Mouse (Mus musculus) heart, embryonic 11.5 days (tissue): ENCODE data around the gene Amigo1. TPM values are rescaled to one million over a fixed set of nuclear protein-coding genes. Genes with fewer than 3 reads are reported as not detected.
A peak's percentile ranks its signal among the peaks of the same experiment; 100 is the strongest.

ENCODE experiments used
- ATAC-seq: fragments of 200-750 bp; cut with Nextera tagmentation; replicated peaks from 2 replicates; pipeline ENCODE4 v1.8.0; 2017; ENCODE audit warnings: moderate library complexity; ENCODE audit not compliant: insufficient number of reproducible peaks, low FRiP score, low TSS enrichment
- H3K27ac ChIP-seq: fragments of 300-500 bp; sonication (generic); 2 replicates; pipeline ENCODE4 v1.5.1; 2014; ENCODE audit warnings: mild to moderate bottlenecking, low read depth, low read length
- H3K27me3 ChIP-seq: fragments of 300-500 bp; sonication (generic); 2 replicates; pipeline ENCODE4 v1.6.1; 2014; ENCODE audit warnings: mild to moderate bottlenecking, low read length, mixed read lengths; ENCODE audit not compliant: control insufficient read depth, insufficient read depth
- H3K36me3 ChIP-seq: fragments of 300-500 bp; sonication (generic); 2 replicates; pipeline ENCODE4 v1.6.1; 2014; ENCODE audit warnings: mild to moderate bottlenecking, low read length, moderate library complexity, mixed read lengths; ENCODE audit not compliant: control insufficient read depth, insufficient read depth
- H3K4me1 ChIP-seq: fragments of 300-500 bp; sonication (generic); 2 replicates; pipeline ENCODE4 v1.6.1; 2014; ENCODE audit warnings: low read length; ENCODE audit not compliant: control insufficient read depth, insufficient read depth
- H3K4me2 ChIP-seq: fragments of 300-500 bp; sonication (generic); 2 replicates; pipeline ENCODE4 v1.6.1; 2014; ENCODE audit warnings: mild to moderate bottlenecking, moderate library complexity
- H3K4me3 ChIP-seq: fragments of 300-500 bp; sonication (generic); 2 replicates; pipeline ENCODE4 v1.5.1; 2014; ENCODE audit warnings: low read depth, low read length
- H3K9ac ChIP-seq: fragments of 300-500 bp; sonication (generic); 2 replicates; pipeline ENCODE4 v1.6.1; 2014; ENCODE audit warnings: mild to moderate bottlenecking, low read depth, low read length, moderate library complexity
- H3K9me3 ChIP-seq: fragments of 300-500 bp; sonication (generic); replicated peaks from 2 replicates; pipeline ENCODE4 v1.6.1; 2016; ENCODE audit warnings: low read length; ENCODE audit not compliant: control insufficient read depth
- WGBS: fragments of 180-500 bp; shearing (Covaris S2); extraction: QIAGEN DNeasy Blood & Tissue Kit; methylation state at CpG from one replicate; pipeline ENCODE4 v1.1.7; 2014; ENCODE audit not compliant: insufficient replicate concordance; 5-methylcytosine and 5-hydroxymethylcytosine counted together
- polyA plus RNA-seq: library from polyadenylated mRNA; unstranded; fragments of >200 nt; fragmentation: Nextera tagmentation; extraction: Ambion mirVana; gene quantifications from 2 replicates; pipeline ENCODE4 v1.2.1, GENCODE M21; 2014

Amigo1 gene
- polyA plus RNA-seq, 1 experiment from 2014 or later = 1.3 TPM

DNA sequence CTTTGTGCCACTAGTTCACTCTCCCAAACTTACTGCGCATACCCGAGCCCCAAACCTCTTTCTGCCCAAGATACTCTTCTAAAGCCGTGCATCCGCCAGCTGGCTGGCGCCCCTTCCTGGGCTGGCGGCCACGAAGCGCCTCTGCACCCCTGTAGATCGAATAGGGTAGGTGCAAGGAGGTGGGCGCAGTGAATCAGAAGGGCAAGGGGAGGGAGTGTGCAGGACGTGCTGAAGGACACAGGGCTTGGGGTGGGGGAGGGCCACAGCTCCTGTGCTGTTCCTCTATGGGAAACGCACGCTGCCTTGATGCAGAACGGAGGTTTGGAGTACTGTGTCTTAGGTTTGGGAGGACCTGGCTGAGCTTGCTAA, 24.6 kb downstream of the Amigo1 start, which contains the start of gene Atxn7l2:
Gene Atxn7l2, minus strand, starts transcription at position 164 of the 369 bp plus-strand sequence.
- peak; percentile 71 for ATAC-seq
- under 1% methylated on average over 14 of the region's 14 CpGs for WGBS
- H3K27me3 ChIP-seq = no peaks in the 10 kb centered on the region

DNA sequence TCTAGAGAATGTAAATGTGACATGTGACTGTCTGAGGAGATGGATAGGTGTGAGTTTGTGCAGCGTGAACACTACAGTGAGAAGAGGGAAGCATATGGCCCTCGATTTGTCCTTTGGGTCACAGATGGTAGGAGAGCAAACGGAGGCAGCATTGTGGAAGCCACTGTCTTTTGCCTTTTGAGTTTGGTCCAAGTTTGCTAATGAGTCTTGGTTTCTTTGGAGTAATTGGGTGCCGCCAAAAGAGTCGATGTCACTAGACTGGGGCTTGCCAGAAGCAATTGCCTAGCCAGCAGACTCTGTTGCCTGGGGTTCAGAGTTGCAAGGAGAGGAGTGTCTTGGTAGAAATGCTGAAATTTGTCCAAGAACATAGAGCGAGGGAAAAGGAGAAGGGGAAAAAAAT, 25.7 kb downstream of the Amigo1 start:
- H3K9ac ChIP-seq = no peak overlapping the region
- H3K27me3 ChIP-seq = no peaks in the 10 kb centered on the region
- H3K4me2 ChIP-seq = no peak overlapping the region
- H3K9me3 ChIP-seq = no peaks in the 10 kb centered on the region
- WGBS = 90% methylated on average over 6 of the region's 6 CpGs
- ATAC-seq = no peak
- H3K4me1 ChIP-seq = peaks cover 10% of the 10 kb centered on the region; the same call in 1 of the 2 replicates
- H3K4me3 ChIP-seq = no peak overlapping the region
- H3K36me3 ChIP-seq = peaks cover 6% of the 10 kb centered on the region; the same call in 1 of the 2 replicates
- H3K27ac ChIP-seq = no peak overlapping the region

More for the DNA sequence above, 24.6 kb downstream of the Amigo1 start, which contains the start of gene Atxn7l2:
- peak within 1 kb of the TSS; percentile 85 for H3K4me2 ChIP-seq
- peaks cover 10% of the 10 kb centered on the region; the same call in 1 of the 2 replicates for H3K4me1 ChIP-seq
- peak within 1 kb of the TSS; percentile 95 for H3K9ac ChIP-seq
- H3K36me3 ChIP-seq = peaks cover 10% of the 10 kb centered on the region
- peak within 1 kb of the TSS; percentile 72 for H3K4me3 ChIP-seq
- peak within 1 kb of the TSS; percentile 86 for H3K27ac ChIP-seq
- H3K9me3 ChIP-seq = no peaks in the 10 kb centered on the region

DNA sequence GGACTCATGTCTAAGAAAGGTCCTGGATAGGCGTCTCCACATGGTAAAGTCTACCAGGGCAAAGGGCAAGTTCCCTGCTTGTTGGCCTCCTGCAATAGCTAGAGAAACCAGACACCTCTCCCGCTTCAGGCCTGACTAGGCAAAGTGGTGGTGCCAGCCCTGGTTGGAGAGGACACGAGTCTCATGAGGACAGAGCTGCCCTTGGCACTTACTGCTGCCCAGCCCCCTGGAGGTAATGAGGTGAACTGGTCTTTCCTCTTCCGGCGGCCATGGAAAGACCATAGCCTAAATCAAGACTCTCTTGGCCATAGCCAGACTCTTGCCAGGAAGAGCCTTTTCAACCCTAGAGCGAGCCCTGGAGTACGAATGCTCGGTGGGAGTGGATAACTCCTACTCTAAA, 26.3 kb downstream of the Amigo1 start:
- H3K9ac ChIP-seq = no peak overlapping the region
- no peak overlapping the region for H3K4me2 ChIP-seq
- 75% methylated on average over 8 of the region's 8 CpGs for WGBS
- peaks cover 10% of the 10 kb centered on the region; the same call in 1 of the 2 replicates for H3K4me1 ChIP-seq
- no peak for ATAC-seq
- H3K27me3 ChIP-seq = no peaks in the 10 kb centered on the region
- peaks cover 2% of the 10 kb centered on the region; the same call in 1 of the 2 replicates for H3K36me3 ChIP-seq
- H3K27ac ChIP-seq = no peak overlapping the region
- H3K4me3 ChIP-seq = no peak overlapping the region
- H3K9me3 ChIP-seq = no peaks in the 10 kb centered on the region

DNA sequence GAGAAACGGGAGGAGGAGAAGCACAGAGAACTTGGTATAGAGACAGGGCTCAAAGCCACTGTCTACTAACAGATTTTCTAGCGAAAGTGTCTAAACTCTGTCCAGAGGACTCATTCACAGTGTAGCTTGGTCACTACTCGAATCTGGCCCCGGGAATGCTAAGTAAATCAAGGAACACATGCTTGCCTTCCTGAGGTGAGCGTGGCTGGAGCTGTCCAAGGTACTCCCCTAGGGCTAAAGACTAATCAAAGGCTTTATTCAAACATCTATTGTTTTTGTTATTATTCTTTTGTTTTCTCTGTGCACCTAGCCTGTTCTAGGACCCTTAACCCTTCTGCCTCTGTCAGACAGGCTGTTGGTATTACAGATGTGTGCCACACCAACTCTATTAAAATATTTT, 28.6 kb downstream of the Amigo1 start:
- Histone ChIP-seq H3K27ac (no peak overlapping the region), H3K4me3 (no peak overlapping the region), H3K9me3 (no peaks in the 10 kb centered on the region), H3K4me1 (no peaks in the 10 kb centered on the region; the same call in 1 of the 2 replicates), H3K9ac (no peak overlapping the region), H3K4me2 (no peak overlapping the region), H3K36me3 (no peaks in the 10 kb centered on the region), H3K27me3 (peaks cover 4% of the 10 kb centered on the region; the same call in 1 of the 2 replicates)
- WGBS = 14% methylated on average over 5 of the region's 5 CpGs
- ATAC-seq = no peak

DNA sequence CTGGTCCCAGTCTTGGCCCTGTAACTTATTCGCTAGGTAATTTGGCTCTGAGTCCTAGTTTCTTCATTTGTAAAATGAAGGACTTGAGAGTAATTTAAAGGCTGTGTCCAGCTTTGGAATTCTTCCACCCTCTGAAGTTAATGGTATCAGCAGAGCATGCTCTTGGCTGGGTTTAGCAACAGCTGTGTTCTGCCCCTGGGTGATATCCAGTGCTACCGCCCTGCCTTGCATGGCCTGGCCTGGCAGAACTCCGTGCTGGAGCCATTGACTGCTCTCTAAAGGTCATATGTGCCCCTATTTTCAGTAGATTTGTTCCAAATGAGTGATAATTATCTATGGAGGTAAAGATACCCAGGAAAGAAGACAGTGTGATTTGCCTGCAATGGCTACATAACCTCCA, 34.5 kb downstream of the Amigo1 start:
- H3K9ac ChIP-seq = no peak overlapping the region
- no peak for ATAC-seq
- no peak overlapping the region for H3K4me3 ChIP-seq
- H3K4me2 ChIP-seq = no peak overlapping the region
- H3K4me1 ChIP-seq = 0 out of 2 replicates have a peak, but pooled peaks cover under 1% of the 10 kb centered on the region
- WGBS = 73% methylated on average over 3 of the region's 3 CpGs
- peaks cover 28% of the 10 kb centered on the region for H3K27me3 ChIP-seq
- H3K9me3 ChIP-seq = no peaks in the 10 kb centered on the region
- no peaks in the 10 kb centered on the region for H3K36me3 ChIP-seq
- H3K27ac ChIP-seq = no peak overlapping the region

DNA sequence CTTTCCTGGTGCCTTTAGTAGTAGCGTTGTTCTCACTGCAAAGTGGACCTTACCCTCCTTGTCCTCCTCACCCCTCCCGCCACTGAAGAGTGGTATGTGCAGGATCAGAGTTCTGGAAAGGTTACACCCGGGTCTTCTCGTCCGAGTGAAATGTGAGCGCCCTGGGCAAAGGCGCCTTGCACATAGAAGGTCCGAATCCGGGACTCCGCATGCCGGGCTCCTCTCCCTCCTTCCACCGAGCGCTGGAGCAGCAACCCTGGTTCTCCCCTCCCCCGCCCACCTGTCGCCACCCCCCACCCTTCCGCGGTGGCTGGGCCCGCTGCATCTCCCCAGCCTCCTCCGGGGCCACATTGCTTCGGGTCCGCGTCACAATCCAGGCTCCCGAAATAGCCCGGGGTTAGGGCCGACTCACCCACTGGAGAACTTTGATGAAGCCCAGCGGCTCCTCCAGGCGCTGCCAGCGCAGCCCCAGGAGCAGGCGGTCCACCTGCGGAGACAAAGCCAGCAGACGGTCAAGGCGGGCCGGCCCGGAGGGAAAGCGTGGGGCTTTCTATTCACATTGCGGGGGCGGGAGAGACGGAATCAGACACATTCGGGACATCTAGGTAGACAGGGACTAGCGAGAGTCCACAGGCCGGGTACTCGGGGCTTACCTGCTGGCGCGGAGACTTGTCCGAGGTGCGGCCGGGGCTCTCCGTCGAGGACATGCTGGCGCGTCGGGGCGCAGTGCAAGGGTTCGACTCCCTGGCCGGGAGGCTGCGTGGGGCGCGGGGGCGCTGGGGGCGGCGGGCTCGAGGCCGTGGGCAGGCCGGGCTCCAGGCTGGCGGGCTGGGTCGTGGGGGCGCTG, 39.8 kb downstream of the Amigo1 start:
- Histone ChIP-seq H3K9ac (peak overlapping the region; percentile 65), H3K4me1 (0 out of 2 replicates have a peak, but pooled peaks cover 4% of the 10 kb centered on the region), H3K4me3 (peak overlapping the region; percentile 53), H3K4me2 (peak overlapping the region; percentile 85), H3K36me3 (no peaks in the 10 kb centered on the region), H3K9me3 (no peaks in the 10 kb centered on the region), H3K27me3 (peaks cover 45% of the 10 kb centered on the region), H3K27ac (no peak overlapping the region)
- peak; percentile 26; the same call in 1 of the 2 replicates for ATAC-seq
- 3% methylated on average over 64 of the region's 67 CpGs for WGBS

DNA sequence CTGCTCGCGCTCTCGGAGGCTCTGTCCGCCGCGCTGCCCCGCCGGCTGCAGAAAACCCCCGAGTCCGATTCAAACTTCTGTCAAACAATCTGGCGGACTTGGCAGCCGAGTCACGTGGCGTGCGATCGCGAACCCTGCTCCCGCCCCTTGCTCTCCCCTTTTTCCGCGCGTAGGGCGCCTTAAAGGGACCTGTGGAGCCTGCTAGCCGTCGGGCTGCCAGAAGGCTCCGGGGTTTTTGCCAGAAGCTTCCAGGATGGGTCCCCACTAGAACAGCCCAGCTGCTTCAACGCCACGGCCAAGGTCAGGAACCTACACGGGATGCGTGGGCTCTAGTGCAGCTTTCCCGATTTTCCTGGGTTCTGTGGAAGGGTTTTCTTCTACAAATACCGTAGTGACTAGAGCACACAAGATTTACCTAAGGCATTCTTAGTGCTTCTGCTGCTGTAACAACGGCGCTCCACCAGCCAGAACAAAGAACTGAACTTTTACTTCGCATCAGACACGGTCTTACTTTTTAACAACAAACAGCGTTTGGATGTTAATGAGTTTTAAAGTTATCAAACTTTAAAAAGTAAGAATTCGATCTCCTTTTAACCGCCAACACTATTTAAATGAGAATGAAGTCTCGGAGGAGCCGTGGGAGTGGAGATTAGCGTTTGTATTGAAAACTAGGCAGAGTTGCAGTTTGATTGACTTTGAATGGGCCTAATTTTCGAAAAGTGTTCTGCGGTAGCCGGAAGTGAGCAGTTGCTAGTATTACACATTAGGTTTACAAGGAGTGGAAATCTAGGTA, 40.6 kb downstream of the Amigo1 start, which contains the start of gene Sypl2:
Gene Sypl2, minus strand, starts transcription at position 91 of the 793 bp plus-strand sequence.
- Histone ChIP-seq H3K27ac (no peak within 1 kb of the TSS), H3K9ac (peak within 1 kb of the TSS; percentile 65)
- no peak for ATAC-seq

DNA sequence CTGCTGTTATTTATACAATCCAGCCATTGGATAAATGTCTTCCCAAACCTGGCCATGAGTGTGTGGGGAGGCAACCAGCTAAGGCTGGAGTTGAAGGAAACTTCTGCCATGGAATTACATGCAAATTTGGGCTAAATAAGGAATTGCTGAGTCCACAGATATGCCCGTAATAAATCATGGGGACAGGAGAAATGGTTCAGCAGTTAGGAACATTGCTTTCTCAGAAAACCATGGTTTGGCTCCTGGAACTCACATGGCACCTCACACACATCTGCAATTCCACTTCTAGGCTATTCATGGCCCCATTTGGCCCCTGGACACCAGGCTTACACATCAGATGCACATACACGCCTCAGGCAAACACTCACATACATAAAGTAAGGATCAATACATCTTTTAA, 41.4 kb downstream of the Amigo1 start:
- no peak for ATAC-seq
- no peaks in the 10 kb centered on the region for H3K9me3 ChIP-seq
- no peak overlapping the region for H3K9ac ChIP-seq
- no peak overlapping the region for H3K27ac ChIP-seq
- H3K4me2 ChIP-seq = no peak overlapping the region
- no peak overlapping the region for H3K4me3 ChIP-seq
- peaks cover 42% of the 10 kb centered on the region for H3K27me3 ChIP-seq
- 73% methylated on average over 2 of the region's 2 CpGs for WGBS
- 0 out of 2 replicates have a peak, but pooled peaks cover 4% of the 10 kb centered on the region for H3K4me1 ChIP-seq
- H3K36me3 ChIP-seq = no peaks in the 10 kb centered on the region

More for the DNA sequence above, 40.6 kb downstream of the Amigo1 start, which contains the start of gene Sypl2:
- peak within 1 kb of the TSS; percentile 53 for H3K4me3 ChIP-seq
- H3K9me3 ChIP-seq = no peaks in the 10 kb centered on the region
- peaks cover 42% of the 10 kb centered on the region for H3K27me3 ChIP-seq
- H3K4me2 ChIP-seq = peak within 1 kb of the TSS; percentile 85
- 6% methylated on average over 40 of the region's 44 CpGs for WGBS
- 0 out of 2 replicates have a peak, but pooled peaks cover 4% of the 10 kb centered on the region for H3K4me1 ChIP-seq
- no peaks in the 10 kb centered on the region for H3K36me3 ChIP-seq
